Mouse (Mus musculus) megakaryocyte, adult 5-6 weeks (primary cell): ENCODE data around the gene Tstd1. TPM values are rescaled to one million over a fixed set of nuclear protein-coding genes. Genes with fewer than 3 reads are reported as not detected.
A peak's percentile ranks its signal among the peaks of the same experiment; 100 is the strongest.

Experiments
- ATAC-seq: 2 replicates; pipeline ENCODE4 v1.8.0; 2016; ENCODE audit warnings: mild to moderate bottlenecking, inconsistent platforms; ENCODE audit not compliant: poor library complexity, severe bottlenecking
- total RNA-seq, 2 experiments: library from RNA; stranded (forward) in 1 of 2; stranded (reverse) in 1 of 2; fragments of 153-499, 151-499 nt in 1 of 2; fragments of 221-1000, 200-1000 nt in 1 of 2; gene quantifications; 2 replicates each; pipeline versions ENCODE4 v1.2.3 to v1.2.4; 2015 to 2017

Gene Tstd1
- total RNA-seq, 2 experiments from 2014 or later, result 4.1 to 5.1 TPM

DNA sequence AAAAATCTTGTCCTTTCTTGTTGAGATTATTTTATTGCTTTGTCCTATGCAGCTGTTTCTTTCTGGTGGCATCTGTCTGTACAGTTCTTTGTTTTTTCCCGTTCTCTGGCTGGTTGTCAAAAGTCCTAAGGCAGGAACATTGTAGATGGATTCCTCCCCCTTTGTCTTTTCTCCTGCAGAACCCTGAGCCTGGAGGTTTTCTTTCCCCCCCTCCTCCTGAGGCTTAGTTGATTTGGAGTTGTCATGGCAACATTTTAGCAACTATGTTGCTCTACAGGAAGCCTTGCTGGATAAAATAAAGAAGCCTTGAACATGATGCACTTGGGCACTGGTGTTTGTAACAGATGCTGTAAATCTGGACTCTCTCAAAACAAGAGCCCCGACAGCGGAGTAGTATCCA lies 6.2 kb upstream of the Tstd1 start:
- no peak for ATAC-seq

DNA sequence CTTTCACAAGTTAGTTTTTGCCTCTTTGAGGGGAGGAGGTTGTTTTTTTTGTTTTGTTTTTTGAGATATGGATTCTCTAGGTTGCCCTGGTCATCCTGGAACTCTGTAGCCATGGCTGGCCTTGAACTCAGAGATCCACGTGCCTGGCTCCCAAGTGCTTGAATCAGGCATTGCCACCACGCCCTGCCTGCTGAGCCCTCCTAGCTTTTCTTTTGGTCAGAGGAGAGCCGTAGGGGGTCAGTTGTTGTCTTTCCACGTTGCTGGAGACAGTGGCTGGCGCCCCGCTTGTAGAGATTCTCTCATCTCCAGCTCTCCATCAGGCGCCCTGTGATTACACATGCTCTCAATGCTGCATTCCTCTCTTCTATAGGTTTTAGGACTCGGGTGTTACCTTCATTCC lies 5.1 kb upstream of the Tstd1 start:
- no peak for ATAC-seq

DNA sequence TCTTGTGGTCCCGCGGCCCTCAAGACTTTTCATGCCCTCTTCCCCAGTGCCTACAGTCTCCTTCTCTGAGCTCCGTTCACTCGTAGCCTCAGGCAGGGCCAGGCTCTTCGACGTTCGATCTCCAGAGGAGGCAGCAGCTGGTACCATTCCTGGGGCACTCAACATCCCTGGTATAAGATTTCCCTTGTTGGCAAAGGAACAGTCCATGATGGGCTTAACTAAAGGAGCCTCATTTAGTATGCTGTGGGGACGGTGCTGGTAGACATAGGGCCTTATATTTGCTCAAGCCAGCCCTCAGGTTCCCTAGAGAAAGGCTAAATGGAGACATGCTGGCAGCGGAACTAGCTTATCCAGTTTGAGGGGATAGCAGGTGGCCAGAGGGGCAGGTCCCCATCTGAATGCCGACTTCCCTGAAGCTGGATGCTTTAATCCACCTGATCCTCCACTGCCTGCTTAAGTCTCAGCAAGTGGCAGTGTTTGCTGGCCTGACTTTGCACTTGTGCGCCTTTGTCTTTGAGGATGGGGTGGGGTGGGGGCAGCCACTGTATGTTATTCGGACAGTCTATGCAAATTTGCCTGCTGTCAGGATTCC lies 715 bp downstream of the Tstd1 start:
- no peak for ATAC-seq

DNA sequence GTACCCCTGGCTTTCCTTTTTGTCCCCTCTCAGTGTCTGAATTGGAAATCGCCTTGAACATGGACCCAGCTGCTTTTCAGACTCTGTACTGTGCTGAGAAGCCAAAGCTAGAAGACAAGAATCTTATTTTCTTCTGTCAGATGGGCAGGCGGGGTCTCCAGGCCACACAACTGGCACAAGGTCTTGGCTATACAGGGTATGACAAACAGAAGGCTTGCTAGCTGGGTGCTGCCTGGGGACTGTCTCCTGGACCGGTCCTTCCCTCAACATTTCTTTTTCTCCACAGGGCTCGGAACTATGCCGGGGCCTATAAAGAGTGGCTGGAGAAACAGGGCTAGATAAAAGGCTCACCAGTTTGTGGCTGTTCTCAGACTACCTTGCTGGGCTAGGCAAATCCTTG lies 1.2 kb downstream of the Tstd1 start:
- ATAC-seq, result no peak

DNA sequence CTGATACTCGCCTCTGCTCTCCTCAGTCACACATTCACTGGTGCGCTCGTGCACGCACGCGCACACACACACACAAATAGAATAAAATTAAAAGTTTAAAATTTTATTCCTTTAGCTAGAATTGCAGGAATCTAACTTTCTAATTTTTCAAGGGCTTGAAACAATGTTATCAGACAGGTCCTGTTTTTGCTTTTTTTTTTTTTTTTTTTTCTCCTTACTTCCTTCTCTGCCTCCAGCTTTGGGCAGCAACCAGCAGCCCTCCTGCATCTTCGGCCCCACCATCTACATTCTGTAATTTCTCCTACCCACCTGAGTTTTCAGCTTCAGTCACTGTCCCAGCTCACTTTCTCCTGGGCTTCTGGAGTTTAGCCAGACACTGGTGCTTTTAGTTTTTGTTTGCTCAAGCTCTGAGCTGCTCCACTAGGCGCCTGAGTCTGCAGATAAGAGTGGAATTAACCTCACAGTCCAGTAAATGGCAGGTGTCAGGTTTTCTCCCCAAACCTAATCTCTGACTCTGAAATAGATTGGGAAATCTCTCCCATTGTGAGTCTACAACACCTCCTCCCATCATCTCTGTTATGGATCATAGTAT lies 3.9 kb downstream of the Tstd1 start:
- ATAC-seq, result no peak

DNA sequence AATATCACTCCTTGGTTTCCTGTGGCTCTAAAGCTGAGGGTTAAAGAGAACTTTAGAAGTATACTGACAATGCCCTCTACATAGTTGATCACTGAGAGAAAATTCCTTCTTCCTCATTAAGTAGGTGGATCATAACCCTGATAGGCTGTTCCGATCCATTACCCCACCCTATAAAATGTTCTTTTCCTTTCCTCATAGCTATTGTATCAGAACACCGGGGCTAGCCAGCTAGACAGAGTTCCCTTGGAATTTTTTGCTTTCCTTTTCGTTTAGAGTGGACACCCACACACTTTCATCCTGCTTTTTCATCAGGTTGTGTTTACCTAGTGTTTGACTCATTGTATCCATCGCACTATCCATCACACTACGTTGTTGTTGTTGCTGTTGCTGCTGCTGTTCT lies 6.0 kb downstream of the Tstd1 start:
- no peak for ATAC-seq

DNA sequence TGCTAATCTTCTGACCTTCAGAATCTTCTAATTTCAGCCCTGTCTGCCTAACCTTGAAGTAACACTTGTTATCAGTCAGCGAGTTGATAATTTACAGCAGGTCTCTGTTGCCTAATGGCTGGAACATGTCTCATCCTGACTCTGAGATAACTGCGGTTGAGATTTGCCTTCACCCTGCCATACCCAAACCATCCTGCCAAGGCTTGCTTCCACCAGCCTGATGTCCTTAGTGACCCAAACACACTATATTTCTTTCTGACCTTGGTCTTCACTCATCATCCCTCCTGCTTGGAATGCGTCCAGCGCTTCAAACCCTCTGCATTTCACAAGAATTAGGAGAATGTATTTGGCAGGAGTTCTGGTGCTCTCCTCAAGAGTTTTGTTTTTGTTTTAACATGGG lies 6.5 kb downstream of the Tstd1 start:
- ATAC-seq, result no peak

DNA sequence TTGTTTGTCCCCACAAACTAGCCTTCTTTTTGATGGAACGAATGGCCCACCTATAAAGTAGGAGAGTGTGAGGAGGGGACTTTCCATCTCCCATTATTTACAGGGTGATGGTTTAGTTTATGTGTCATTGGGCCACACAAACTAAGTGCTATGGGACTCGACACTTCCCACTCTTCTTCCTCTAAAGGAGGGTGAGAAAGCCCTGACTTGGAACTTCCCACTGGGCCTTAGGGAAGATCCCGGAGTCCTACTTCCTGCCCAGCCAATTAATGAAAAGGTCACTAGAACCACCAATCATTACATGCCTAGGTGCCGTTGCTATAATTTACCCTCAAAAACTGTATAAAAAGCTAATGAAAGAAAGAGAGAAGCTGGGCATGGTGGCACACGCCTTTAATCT lies 13.5 kb downstream of the Tstd1 start:
- no peak for ATAC-seq

DNA sequence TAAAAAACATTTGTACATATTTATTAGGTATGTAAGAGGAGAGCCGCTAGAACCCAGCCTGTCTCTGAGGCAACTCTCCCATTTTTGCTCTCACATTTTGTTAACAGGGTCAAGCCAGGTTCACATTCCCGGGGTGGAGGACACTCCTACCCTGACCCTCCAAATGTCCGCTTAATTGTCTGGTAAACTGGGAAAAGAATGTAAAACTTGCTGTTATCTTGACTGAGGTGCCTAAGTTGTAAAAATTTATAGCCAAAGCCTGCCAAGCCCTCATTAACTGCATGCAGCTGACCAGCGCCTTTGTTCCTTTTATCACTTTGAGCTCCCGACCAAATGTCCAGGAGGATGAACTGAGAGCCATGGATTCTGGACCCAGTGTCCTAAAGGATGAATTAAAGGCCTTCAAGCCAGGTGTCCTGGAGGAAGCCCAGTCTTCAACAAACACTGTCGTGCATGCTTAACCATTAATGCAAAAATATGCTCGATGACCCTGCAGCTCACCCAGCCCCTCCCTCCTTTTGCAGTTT lies 16.7 kb downstream of the Tstd1 start:
- ATAC-seq, result no peak

DNA sequence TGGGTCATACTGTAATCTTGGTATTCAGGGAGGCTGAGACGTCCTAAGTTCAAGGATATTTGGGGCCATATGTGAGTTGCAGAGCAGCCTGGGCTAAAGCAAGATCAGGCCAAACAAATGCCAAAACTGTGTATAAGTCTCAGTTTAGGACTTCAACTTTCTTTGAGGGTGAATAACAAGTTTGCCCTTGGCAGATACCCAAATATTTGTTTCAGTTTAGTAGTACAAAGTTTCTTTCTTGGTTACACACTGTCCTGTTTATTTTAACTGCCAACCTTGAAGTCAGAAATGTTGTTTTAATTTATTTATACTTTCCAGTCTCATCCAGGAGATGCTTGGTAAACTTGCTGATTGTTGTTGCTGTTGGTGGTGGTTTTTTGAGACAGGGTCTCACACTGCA lies 17.3 kb downstream of the Tstd1 start:
- no peak for ATAC-seq

DNA sequence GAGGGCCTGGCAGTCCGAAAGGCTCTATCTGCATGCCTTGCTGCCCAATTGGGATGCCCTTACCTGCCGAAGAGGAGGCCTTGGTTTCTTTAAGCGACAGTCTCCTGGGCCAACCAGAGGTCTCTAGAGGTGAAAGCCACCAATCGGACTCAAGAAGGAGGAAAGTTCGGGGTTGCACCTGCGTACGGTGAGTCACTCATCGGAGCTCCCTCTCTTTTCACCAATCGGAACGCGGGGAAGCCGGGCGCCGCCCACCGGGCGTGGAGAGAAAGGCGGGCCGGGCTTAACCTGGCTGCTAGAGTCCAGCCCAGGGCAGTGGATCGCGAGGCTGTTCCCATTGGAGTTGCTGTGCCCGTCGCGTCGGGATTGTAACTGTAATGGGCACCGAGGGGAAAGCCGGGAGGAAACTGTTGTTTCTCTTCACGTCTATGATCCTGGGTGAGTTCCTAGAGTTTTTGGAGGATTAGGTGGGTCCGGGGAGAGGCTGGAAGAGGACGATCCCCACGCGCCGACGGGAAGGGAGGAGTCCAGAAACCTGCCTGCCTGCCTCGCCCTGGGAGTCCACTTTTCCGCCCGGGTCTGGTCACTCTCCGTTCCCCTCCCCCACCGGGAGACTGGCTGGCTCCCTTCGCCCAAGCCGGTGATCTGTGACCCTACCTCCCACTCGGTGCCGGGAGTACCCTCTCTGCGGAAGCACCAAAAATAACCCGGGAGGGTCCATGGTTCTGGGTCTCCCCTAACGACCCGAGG lies 18.8 kb downstream of the Tstd1 start, which contains the start of gene F11r:
TSS of gene F11r (plus strand) at position 272 of the 750 bp plus-strand sequence.
- ATAC-seq, result peak; percentile 81

DNA sequence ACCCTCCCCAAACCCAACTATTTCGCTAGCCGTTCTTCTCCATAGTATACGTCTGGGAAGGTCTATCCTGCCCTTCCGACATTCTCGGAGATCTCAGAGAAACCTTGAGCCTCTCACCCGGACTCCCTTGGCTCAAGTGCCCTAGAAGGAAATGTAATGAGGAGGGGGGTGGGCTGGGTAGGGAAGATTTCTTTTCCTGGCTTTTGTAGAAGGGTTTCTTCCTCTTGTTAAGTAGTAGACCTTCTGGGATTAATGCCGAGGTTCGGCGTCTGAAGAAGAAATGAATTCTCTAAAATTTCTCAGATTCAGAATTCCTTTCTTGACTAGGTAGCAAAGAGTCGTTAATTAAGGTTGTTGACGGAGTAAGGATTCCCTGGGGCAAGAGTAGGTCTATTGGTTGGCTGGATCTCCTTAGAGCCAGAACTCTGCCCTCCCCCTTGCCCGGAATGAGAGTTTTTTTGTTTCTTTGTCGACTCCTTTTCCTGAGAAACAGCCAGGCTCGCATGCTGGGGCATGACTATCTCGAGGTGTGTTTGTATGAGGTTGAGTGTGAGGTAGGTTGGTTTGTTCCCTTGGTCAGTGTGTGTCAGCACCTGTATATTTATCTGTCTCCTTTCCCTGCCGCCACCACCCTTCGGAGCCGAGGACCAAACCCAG lies 19.5 kb downstream of the Tstd1 start:
- no peak for ATAC-seq

DNA sequence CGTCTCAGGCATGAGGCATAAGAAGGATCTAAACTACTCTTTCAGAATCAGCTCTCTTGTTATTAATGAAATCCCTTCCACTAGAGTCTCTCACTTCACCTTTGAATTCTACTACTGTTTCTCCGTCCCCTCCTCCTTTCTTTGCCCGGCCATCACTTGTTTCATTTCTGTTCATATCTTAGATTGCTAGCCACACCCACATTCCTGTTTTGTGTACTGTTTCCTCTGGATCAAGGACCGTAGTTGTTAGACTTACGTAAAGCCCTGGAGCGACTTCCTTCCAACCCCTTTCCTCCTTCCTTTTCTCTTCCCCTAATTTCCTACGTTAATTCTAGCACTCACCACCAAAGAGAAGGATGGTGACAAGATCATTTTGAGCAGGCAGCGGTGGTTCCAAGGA lies 20.4 kb downstream of the Tstd1 start:
- no peak for ATAC-seq

DNA sequence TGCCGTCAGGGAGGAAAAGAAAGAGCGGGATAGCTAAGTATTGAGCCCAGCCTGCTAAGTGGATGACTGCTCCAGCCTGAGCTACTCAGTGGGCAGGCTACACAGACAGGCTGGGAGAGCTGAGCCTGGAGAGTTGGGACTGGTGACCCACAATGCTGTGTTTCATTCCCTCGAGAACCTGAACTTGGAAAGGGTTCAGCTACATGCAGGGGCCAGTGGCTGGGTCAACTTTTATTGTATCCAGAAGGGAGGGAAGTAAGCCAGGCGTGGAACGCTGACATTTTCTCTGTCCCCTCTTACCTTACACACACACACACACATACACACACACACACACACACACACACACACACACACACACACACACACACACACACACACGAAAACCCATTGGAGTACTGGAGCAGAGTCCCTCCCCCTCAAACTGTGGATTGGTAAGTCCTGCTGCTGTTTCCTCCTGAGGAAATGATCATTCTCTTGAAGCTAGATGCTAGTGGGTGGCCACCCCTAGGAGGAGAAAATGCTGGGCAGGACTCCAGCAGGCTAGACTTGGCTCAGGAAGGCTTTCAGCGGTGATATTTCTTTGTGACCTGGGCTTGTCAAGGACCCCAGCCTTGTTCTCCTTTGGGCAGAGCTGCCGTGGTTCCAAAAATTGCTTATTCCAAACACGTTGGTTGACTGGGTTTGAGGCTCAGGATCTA lies 21.5 kb downstream of the Tstd1 start:
- ATAC-seq, result no peak

DNA sequence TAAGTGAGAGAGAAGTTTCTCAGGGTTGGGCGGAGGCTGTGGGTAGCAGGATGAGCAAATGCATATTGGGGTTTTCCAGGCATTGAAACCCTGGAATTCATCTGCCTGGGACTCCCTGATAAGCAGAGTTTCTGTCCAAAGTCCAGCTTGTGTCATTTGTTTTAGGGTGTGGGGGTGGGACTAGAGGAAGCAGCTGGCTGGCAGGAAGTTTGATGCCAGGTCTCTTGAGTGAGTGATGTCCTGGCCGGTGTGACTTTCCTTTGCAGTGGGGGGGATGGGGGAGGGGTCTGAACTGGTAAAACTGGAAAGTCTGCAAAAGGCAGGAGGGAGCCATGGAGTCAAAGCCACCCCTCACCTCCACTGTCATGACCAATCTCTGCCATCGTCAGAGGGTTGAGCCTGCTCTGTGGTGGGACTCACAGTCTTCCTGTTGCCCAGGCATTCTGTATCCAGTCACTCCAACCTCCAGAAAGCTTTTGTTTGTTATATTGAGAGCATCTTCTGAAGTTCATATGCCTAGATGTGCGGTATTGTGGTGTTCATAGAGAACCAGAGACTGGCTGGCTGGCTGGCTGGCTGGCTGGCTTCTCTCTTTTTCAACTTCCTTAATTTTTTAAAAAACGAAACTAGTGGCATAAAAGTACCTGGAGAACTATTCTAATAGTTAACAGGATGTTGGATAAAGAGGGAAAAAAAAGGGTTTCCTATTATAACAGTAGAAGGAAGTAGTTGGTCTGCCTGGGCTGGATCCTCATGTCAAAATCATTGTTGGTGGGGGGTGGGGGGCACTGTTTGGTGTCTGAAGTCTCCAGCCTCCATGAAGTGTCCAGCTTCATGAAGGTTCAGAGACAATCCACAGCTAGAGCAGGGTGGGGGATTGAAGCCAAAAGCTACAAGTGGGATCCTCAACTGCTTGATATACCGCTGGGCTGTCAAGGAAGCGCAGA lies 23.1 kb downstream of the Tstd1 start:
- peak; percentile 58 for ATAC-seq

DNA sequence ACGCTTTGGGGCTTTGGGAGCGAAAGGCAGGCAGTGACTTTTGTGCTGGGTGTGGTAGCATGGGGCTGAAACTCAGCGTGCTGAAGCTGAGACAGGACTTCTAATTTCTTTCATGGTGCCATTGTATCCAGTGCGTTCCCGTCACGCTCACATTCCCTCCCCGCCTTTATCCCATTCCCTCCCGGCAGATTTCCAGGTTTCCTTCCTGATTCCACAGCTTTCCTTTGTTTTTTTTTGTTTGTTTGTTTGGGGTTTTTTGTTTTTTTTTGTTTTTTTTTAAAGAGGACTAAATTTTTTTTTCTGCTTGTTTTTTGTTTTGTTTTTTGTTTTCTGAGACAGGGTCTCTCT lies 23.7 kb downstream of the Tstd1 start:
- no peak for ATAC-seq

DNA sequence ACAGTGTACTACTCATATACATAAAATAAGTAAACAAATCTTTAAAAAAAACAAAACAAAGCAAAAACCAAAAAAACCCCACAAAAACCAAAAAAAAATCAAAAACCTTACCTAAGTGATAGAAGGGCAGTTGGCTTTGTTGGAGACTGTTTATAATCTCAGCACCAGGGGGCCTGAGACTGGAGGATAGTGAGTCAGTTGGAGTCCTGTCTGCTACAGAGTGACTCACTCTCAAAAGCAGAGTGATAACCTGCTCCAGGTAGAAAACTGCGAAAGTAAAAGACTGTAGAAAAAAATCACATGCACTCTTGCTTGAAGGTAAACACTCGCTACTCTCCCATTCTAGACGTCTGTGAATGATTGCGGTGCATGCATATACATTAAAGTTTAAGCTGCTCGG lies 26.4 kb downstream of the Tstd1 start:
- no peak for ATAC-seq

DNA sequence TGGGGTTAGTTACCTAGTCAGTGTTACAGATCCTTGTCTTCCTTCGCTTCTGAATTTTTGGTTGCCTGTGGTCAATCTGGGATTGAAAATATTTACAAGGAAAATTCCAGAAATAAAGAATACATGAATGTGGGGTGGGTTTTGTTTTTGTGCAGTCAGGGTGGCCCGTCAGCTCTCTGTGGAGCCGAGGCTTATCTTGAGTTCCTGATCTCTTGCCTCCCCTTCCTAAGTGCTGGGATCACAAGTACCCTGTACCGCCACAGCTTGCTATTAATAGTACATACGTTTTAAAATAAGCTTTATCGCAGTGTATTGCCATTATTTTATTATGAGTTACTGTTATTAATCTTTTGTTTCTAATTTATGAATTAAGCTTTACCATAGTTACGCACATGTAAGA lies 28.2 kb downstream of the Tstd1 start:
- no peak for ATAC-seq

DNA sequence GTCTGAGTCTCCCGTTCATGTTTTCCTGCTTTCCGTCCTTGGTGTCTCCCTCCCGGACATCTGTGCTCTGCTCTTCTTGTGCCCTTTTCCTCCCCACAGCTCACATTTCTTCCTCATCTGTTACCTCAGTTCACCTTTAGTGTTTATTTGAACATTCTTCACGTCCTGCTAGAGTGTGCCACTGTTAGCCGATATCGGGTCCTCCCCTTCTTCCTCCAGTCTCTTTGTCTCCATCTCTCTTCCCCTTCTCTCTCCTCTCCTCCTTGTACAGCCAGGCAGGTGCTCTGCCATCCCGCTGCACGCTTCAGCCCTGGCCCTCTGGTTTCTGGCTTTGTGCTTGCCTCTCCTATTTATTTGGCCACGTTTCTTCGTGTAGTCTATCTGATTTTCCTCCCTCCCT lies 29.0 kb downstream of the Tstd1 start:
- no peak for ATAC-seq

DNA sequence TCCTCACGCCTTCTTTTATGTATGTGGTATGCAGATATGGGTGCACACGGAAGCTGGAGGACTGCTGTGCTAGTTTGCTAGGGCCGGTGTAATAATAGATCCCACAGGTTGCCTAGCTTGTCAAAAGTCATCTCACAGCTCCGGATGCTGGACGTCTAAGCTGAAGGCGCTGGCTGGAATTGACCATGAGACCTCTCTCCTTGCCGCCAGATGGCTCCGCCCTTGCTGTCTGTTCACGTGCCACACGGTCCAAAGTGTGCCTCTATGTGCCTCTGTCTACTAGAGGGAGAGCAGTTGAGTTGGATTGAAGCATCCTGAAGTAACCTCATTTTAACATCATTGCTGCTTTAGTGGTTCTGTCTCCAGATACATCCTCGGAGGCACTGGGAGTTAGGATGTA lies 31.4 kb downstream of the Tstd1 start:
- ATAC-seq, result no peak
